Mouse (Mus musculus): ENCODE results near the gene Colgalt2. TPM values are rescaled to one million over a fixed set of nuclear protein-coding genes. Genes with fewer than 3 reads are reported as not detected.

Gene Colgalt2
- polyA plus RNA-seq, 2 experiments: 0.21 to 0.30 TPM

DNA sequence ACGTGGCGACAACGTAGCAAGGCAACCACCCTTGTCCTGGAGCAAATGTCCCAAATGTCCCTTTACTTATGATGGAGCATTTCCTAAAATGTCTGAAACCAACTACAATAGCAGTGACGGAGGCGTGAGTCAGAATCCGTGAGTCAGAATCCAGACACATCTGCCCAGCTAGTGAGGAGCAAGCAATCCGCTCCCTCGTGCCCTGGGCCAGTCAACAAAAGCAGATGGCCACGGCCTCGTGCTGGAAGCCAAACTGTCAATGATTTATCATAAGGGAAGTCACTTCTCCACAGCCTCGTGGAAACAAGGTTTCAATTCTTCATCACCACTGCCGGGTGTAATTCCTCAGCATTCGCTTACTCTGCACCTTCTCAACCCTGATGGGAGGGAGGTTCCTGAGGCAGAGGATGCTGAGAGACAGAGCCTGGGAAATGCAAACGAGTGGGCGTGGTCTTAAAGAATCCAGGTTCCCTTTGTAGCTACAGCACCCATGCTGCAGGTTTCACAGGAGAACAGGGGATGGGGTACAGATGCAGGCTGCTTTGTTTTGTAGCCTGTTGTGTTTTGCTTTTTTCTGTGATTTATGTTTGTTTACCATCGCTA lies 136.9 kb downstream of the Colgalt2 start:
- H3K4me2 ChIP-seq (ENCODE audit: low read depth): no peak overlapping the region
- H3K27ac ChIP-seq: no peak overlapping the region
- ATAC-seq (ENCODE audit: insufficient read depth): no peak
- DNase-seq (ENCODE audit: low read depth in 3 of 3, low spot score in 3 of 3): no peak
- no peaks in the 10 kb centered on the region for H3K36me3 ChIP-seq (replicated peaks; ENCODE audit: control insufficient read depth, insufficient read depth, low read depth)
- no peak overlapping the region for H3K4me3 ChIP-seq (ENCODE audit: insufficient read depth in 1 of 2, low read depth in 2 of 2, low read length in 2 of 2)
- H3K9ac ChIP-seq (replicated peaks): no peak overlapping the region
- no peak for TF ChIP-seq EP300 (IDR thresholded peaks at IDR 0.05; ENCODE audit: low read depth)
- no peak for TF ChIP-seq CTCF (IDR thresholded peaks at IDR 0.05; ENCODE audit: low read depth)
- H3K4me1 ChIP-seq (replicated peaks; ENCODE audit: control insufficient read depth in 2 of 2, insufficient read depth in 2 of 2, low read length in 1 of 2): 0 out of 4 replicates have a peak, but pooled peaks cover 0 to 2% of the 10 kb centered on the region in 2 experiments
- WGBS (ENCODE audit: insufficient replicate concordance): 55% methylated on average over 16 of the region's 16 CpGs
- H3K9me3 ChIP-seq (ENCODE audit: control insufficient read depth, low read length): no peaks in the 10 kb centered on the region
- H3K27me3 ChIP-seq (ENCODE audit: control insufficient read depth, insufficient read depth, low read length): no peaks in the 10 kb centered on the region

DNA sequence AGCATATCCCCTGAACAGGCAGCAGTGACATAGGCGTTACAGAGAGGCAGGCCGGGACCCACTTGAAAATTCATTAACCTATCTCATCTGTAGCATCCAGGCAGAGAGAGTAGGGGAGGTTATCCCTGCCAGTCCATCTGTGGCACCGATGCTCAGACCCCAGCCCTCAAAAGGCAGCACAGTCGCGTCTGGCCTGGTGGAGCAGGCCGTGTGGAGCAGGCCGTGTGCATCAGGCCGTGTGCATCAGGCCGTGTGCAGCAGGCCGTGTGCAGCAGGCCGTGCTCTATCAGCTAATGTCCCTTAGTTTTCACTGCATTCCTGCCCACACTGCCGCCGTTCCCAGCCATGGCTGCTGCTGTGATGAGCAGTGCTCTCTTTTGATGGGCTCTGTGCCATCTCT lies 137.6 kb downstream of the Colgalt2 start:
- Histone ChIP-seq H3K27me3 (ENCODE audit: control insufficient read depth, insufficient read depth, low read length) (no peaks in the 10 kb centered on the region), H3K27ac (no peak overlapping the region), H3K36me3 (replicated peaks; ENCODE audit: control insufficient read depth, insufficient read depth, low read depth) (no peaks in the 10 kb centered on the region), H3K4me1 (replicated peaks; ENCODE audit: control insufficient read depth in 2 of 2, insufficient read depth in 2 of 2, low read length in 1 of 2) (0 out of 4 replicates have a peak, but pooled peaks cover 0 to 2% of the 10 kb centered on the region in 2 experiments), H3K4me2 (ENCODE audit: low read depth) (no peak overlapping the region), H3K9ac (replicated peaks) (no peak overlapping the region), H3K4me3 (ENCODE audit: insufficient read depth in 1 of 2, low read depth in 2 of 2, low read length in 2 of 2) (no peak overlapping the region), H3K9me3 (ENCODE audit: control insufficient read depth, low read length) (no peaks in the 10 kb centered on the region)
- TF ChIP-seq EP300 (IDR thresholded peaks at IDR 0.05; ENCODE audit: low read depth) (no peak), CTCF (IDR thresholded peaks at IDR 0.05; ENCODE audit: low read depth) (no peak)
- no peak for ATAC-seq (ENCODE audit: insufficient read depth)
- WGBS (ENCODE audit: insufficient replicate concordance): 73% methylated on average over 13 of the region's 13 CpGs
- no peak for DNase-seq (ENCODE audit: low read depth in 3 of 3, low spot score in 3 of 3)

DNA sequence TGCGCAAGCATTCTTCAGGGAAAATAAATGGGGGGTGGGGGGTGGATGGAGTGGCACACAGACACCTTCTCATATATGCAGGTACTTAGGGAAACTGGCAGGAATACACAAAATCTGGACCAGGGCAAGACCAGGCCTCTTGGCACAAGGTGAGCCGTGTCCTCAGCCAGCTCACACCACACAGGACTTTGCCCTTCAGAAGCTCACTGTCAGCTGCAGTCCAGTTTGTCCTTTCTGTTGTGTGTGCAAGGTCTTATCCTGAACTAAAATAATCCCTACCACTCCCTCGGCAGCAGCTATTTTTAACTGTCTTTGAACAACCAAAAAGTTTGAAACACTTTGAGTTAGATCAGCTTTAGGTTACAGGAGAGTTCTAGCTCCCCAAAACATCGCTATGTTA lies 139.2 kb downstream of the Colgalt2 start:
- H3K9ac ChIP-seq (replicated peaks): no peak overlapping the region
- no peak for DNase-seq (ENCODE audit: low read depth in 3 of 3, low spot score in 3 of 3)
- no peaks in the 10 kb centered on the region for H3K4me1 ChIP-seq (replicated peaks; ENCODE audit: control insufficient read depth in 2 of 2, insufficient read depth in 2 of 2, low read length in 1 of 2)
- H3K27ac ChIP-seq: no peak overlapping the region
- H3K4me3 ChIP-seq (ENCODE audit: insufficient read depth in 1 of 2, low read depth in 2 of 2, low read length in 2 of 2): no peak overlapping the region
- no peaks in the 10 kb centered on the region for H3K9me3 ChIP-seq (ENCODE audit: control insufficient read depth, low read length)
- no peaks in the 10 kb centered on the region for H3K36me3 ChIP-seq (replicated peaks; ENCODE audit: control insufficient read depth, insufficient read depth, low read depth)
- H3K4me2 ChIP-seq (ENCODE audit: low read depth): no peak overlapping the region
- H3K27me3 ChIP-seq (ENCODE audit: control insufficient read depth, insufficient read depth, low read length): no peaks in the 10 kb centered on the region
- no peak for ATAC-seq (ENCODE audit: insufficient read depth)
- 63% methylated on average over 4 of the region's 4 CpGs for WGBS (ENCODE audit: insufficient replicate concordance)
- TF ChIP-seq EP300 (IDR thresholded peaks at IDR 0.05; ENCODE audit: low read depth) (no peak), CTCF (IDR thresholded peaks at IDR 0.05; ENCODE audit: low read depth) (no peak)

DNA sequence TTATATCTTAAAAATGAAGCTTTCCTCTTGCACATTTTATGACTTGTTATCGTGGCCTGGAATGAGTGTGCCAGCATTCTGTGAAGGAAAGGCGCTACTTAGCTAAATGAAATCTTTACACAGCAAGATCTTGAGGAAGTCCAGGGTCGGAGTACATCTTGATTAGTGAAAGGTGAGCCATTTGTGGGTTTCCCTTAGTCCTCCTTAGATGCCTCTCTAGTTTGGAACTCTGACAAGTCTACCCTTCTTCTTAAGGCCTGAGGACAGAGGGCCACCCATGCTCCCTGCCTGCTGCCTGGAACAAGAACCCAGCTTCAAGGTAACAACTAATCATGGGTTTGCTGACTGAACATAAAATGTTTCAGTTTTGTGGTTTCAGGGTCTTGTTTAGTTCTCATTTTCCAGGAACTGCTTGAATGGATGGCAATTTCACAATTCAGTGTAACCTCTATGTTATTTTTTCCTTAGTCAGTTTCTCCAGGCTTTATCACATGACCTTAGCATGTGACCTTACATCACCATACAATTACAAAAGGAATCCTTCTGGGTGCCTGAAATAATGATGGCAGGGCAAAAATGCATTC lies 140.8 kb downstream of the Colgalt2 start:
- H3K9ac ChIP-seq (replicated peaks): no peak overlapping the region
- H3K9me3 ChIP-seq (ENCODE audit: control insufficient read depth, low read length): no peaks in the 10 kb centered on the region
- no peak for DNase-seq (ENCODE audit: low read depth in 3 of 3, low spot score in 3 of 3)
- H3K36me3 ChIP-seq (replicated peaks; ENCODE audit: control insufficient read depth, insufficient read depth, low read depth): no peaks in the 10 kb centered on the region
- no peaks in the 10 kb centered on the region for H3K27me3 ChIP-seq (ENCODE audit: control insufficient read depth, insufficient read depth, low read length)
- no peak overlapping the region for H3K4me3 ChIP-seq (ENCODE audit: insufficient read depth in 1 of 2, low read depth in 2 of 2, low read length in 2 of 2)
- H3K4me1 ChIP-seq (replicated peaks; ENCODE audit: control insufficient read depth in 2 of 2, insufficient read depth in 2 of 2, low read length in 1 of 2): no peaks in the 10 kb centered on the region
- ATAC-seq (ENCODE audit: insufficient read depth): no peak
- H3K27ac ChIP-seq: no peak overlapping the region
- TF ChIP-seq CTCF (IDR thresholded peaks at IDR 0.05; ENCODE audit: low read depth): no peak
- no peak overlapping the region for H3K4me2 ChIP-seq (ENCODE audit: low read depth)
- 46% methylated on average over 3 of the region's 3 CpGs for WGBS (ENCODE audit: insufficient replicate concordance)

DNA sequence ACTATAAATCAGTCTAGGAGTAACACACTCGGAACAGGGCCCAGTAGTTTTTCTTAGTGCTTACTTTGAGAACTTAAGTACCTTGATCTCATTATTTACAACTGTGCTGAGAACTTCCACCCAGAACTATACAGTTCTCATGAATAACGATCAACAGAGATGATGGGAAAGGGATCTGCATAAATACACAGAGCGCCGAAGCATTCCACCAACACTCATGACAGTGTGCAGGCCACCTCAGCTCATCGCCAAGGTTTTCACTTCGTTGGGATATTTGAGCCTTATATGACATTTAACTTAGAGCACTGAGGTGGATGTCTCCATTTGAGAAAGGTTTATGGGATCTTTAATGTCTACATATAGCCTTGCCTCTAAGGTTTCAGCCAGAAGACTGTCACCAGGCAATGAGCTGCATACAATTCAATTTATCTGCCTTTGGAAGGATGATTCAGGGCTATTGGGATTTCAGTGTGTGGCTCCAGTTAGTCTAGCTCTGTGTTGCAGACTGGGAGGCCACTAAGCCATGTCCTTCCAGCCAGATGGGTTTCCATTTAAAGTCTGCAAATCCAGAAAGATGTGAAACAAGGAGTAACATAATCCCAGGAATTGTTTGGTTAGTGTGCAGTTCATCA lies 143.2 kb downstream of the Colgalt2 start:
- Histone ChIP-seq H3K27me3 (ENCODE audit: control insufficient read depth, insufficient read depth, low read length) (no peaks in the 10 kb centered on the region), H3K9me3 (ENCODE audit: control insufficient read depth, low read length) (no peaks in the 10 kb centered on the region), H3K4me3 (ENCODE audit: insufficient read depth in 1 of 2, low read depth in 2 of 2, low read length in 2 of 2) (no peak overlapping the region), H3K4me1 (replicated peaks; ENCODE audit: control insufficient read depth in 2 of 2, insufficient read depth in 2 of 2, low read length in 1 of 2) (no peaks in the 10 kb centered on the region), H3K4me2 (ENCODE audit: low read depth) (no peak overlapping the region), H3K36me3 (replicated peaks; ENCODE audit: control insufficient read depth, insufficient read depth, low read depth) (no peaks in the 10 kb centered on the region), H3K27ac (no peak overlapping the region), H3K9ac (replicated peaks) (no peak overlapping the region)
- DNase-seq (ENCODE audit: low read depth in 3 of 3, low spot score in 3 of 3) (no peak), ATAC-seq (ENCODE audit: insufficient read depth) (no peak)
- WGBS (ENCODE audit: insufficient replicate concordance): 68% methylated on average over 6 of the region's 6 CpGs
- TF ChIP-seq CTCF (IDR thresholded peaks at IDR 0.05; ENCODE audit: low read depth) (no peak), EP300 (IDR thresholded peaks at IDR 0.05; ENCODE audit: low read depth) (no peak)
